Mouse (Mus musculus) c-Kit-positive CD71-positive TER-119-negative erythroid progenitor cells, embryonic 14.5 days (primary cell): ENCODE results near the gene N4bp2l2.

Experiments used
- DNase-seq: peaks from one replicate; pipeline ENCODE4 v3.0.0-alpha.2; 2013; ENCODE audit warnings: low read depth

The N4bp2l2 gene

GRCm38 (mm10) chr5:150598202-150599119 is 67.5 kb downstream of the N4bp2l2 start:
- DNase-seq, result no peak

GRCm38 (mm10) chr5:150597088-150597487 is 68.9 kb downstream of the N4bp2l2 start, which contains the start of gene N4bp2l1:
N4bp2l1 (minus strand) TSS chr5:150597188.
- no peak for DNase-seq

GRCm38 (mm10) chr5:150595366-150596016 is 70.5 kb downstream of the N4bp2l2 start:
- DNase-seq, result no peak

- DNase-seq, result no peak
Measured at GRCm38 (mm10) chr5:150594649-150595339, 71.2 kb downstream of the N4bp2l2 start.

- no peak for DNase-seq
Measured at GRCm38 (mm10) chr5:150593756-150594648, 72.0 kb downstream of the N4bp2l2 start.

GRCm38 (mm10) chr5:150592904-150593755 is 72.9 kb downstream of the N4bp2l2 start:
- peak; percentile 63 for DNase-seq

- DNase-seq, result no peak
Measured at GRCm38 (mm10) chr5:150592186-150592903, 73.6 kb downstream of the N4bp2l2 start.

GRCm38 (mm10) chr5:150589945-150590344 is 76.0 kb downstream of the N4bp2l2 start:
- no peak for DNase-seq

GRCm38 (mm10) chr5:150584337-150584729 is 81.7 kb downstream of the N4bp2l2 start:
- no peak for DNase-seq

GRCm38 (mm10) chr5:150583622-150584336 is 82.2 kb downstream of the N4bp2l2 start:
- no peak for DNase-seq

GRCm38 (mm10) chr5:150583181-150583580 is 82.8 kb downstream of the N4bp2l2 start:
- DNase-seq, result no peak

GRCm38 (mm10) chr5:150581180-150581579 is 84.8 kb downstream of the N4bp2l2 start:
- DNase-seq, result no peak

- DNase-seq, result peak; percentile 69
Measured at GRCm38 (mm10) chr5:150578613-150579171, 87.3 kb downstream of the N4bp2l2 start.

- DNase-seq, result no peak
Measured at GRCm38 (mm10) chr5:150576832-150577231, 89.2 kb downstream of the N4bp2l2 start.

- DNase-seq, result no peak
Measured at GRCm38 (mm10) chr5:150574885-150575284, 91.1 kb downstream of the N4bp2l2 start.

GRCm38 (mm10) chr5:150574403-150574802 is 91.6 kb downstream of the N4bp2l2 start:
- DNase-seq, result no peak

GRCm38 (mm10) chr5:150570496-150571219 is 95.3 kb downstream of the N4bp2l2 start:
- DNase-seq, result no peak

- DNase-seq, result no peak
Measured at GRCm38 (mm10) chr5:150566971-150567370, 99.0 kb downstream of the N4bp2l2 start.
